Mouse (Mus musculus) embryonic stem cell, embryonic (primary cell): ENCODE measurements around the gene Adat1.

Experiments
- CTCF ChIA-PET, 4 experiments: fragments of 300-600 bp in 2 of 4; fragments of 350-600 bp in 2 of 4; sonication (Branson Sonifier 250); formaldehyde crosslinking; loops; one replicate each; lab custom pipeline; 2022; ENCODE audit warnings: inconsistent platforms in 2 of 4; lab: Charles Lee
- POLR2A ChIA-PET, 4 experiments: fragments of 300-600 bp in 2 of 4; fragments of 350-600 bp in 2 of 4; sonication (Branson Sonifier 250); formaldehyde crosslinking; loops; one replicate each; lab custom pipeline; 2022; ENCODE audit warnings: antibody characterized with exemption in 4 of 4, inconsistent platforms in 1 of 4; lab: Charles Lee

The Adat1 gene

DNA sequence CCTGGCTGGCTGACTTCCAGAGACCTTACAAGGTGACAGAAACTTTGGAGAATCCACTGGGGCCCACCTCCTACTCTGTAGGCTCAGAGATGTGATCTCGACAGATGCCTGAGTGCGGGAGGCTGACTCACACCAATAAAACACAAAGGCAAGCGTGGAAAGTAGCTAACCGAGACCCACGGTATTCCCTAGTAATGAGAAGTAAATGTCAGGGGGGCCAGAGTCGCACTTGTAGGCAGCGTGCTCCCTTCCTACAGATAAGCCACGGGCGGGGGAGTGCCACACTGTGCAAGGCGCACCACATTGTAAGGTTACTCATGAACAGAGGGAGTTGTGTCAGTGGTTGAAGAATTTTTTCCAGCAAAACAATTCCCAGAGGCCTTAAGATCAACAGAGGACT, 7.6 kb downstream of the Adat1 start:
- CTCF ChIA-PET = no interaction called here

DNA sequence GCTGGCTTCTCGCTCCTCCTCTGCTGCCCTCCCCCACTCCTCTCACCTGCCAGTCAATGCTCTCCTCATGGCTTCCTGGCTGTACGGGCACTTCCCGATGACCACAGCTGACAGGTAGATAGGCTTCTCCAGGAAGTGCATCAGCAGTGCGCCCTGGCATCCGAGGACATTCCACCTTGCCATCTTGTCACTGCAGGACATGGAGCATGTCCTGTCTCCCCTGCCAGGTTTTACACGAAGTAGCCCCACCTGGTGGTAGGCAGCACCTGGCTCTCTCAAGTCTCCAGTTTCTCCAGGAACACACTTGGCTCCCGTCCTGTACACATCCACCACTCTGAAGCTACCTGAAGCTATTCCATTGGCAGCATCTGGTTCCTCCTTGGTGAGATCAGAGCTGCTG, 10.0 kb downstream of the Adat1 start:
- POLR2A ChIA-PET = interaction anchor here (0.6 to 10.6 kb wide), 6 partner anchors 8 to 48 kb away, joined by 3 to 112 read pairs (median 4); partner anchors contain the start of genes Adat1 (in 1 of the 4), Gabarapl2 (in 1 of the 4) and Tmem231 (in 1 of the 4)
- CTCF ChIA-PET = interaction anchor here (0.5 to 1.2 kb wide), 7 partner anchors 10 to 302 kb away, joined by 3 to 16 read pairs (median 3); partner anchors contain the start of gene Adat1 (in 1 of the 4)

More for the DNA sequence above, 7.6 kb downstream of the Adat1 start:
- POLR2A ChIA-PET = interaction anchor here in 1 of 4 experiments (1.3 to 10.6 kb wide), 2 partner anchors 12 to 20 kb away, joined by 3 to 112 read pairs; no protein-coding TSS in a partner anchor

- CTCF ChIA-PET = interaction anchor here in 2 of 4 experiments (0.7 to 1.3 kb wide), 6 partner anchors 9 to 55 kb away, joined by 3 to 4 read pairs (median 3); partner anchors contain the start of gene Tmem231 (in 1 of the 2)
- POLR2A ChIA-PET = interaction anchor here (0.6 to 10.6 kb wide), 15 partner anchors 10 to 349 kb away, joined by 3 to 112 read pairs (median 4); partner anchors contain the start of genes Adat1 (in 1 of the 4), Gabarapl2 (in 1 of the 4) and Tmem231 (in 1 of the 4)
Measured at GRCm38 (mm10) chr8:111978147-111978546, 14.0 kb downstream of the Adat1 start.

DNA sequence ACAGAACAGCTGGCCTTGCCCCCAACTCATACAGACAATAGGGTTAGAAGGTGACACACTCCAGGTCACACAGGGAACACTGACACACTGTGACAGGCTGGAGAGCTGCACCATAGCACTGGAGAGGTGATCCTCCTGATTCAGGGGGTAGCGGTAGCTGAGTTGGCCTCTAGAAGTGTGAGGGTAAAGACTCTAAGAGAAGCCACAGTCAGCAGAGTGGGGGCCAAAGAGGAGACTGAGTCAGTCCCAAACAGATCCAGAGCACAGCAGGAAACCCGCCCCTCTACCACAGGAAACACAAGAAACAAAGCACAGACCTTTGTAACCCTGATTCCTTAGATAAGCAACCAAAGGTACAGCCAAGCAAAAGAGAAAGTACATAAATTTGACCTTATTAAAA, 15.8 kb downstream of the Adat1 start:
- ChIA-PET POLR2A (interaction anchor here in 3 of 4 experiments (0.6 to 10.6 kb wide), 9 partner anchors 11 to 154 kb away, joined by 3 to 112 read pairs (median 5); partner anchors contain the start of genes Gabarapl2 (in 3 of the 3) and Adat1 (in 1 of the 3)), CTCF (interaction anchor here in 1 of 4 experiments (0.7 to 1.2 kb wide), 2 partner anchors 53 to 57 kb away, joined by 3 to 5 read pairs; no protein-coding TSS in a partner anchor)

DNA sequence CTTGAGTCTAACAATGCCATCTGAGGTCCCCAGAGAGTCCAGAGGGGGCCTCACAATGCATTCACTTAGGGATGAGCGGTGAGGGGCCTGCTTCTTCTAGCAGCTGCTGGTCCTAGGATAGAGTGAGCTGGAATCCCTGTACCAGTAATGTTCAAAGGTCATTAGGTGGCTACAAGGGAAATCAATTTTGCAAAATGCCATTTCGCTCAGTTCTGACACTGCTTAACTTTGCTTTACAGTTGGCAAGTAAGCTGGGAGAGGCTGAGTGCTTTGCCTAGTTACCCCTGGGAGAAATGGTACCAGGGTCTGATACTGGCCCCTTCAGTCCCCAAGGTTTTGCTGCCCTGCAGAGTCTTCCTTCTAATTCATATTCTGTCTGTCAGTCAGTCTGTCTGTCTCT, 16.4 kb downstream of the Adat1 start:
- ChIA-PET POLR2A (interaction anchor here (0.6 to 10.6 kb wide), 11 partner anchors 11 to 41 kb away, joined by 3 to 112 read pairs (median 4); partner anchors contain the start of genes Gabarapl2 (in 3 of the 4) and Adat1 (in 1 of the 4)), CTCF (interaction anchor here in 1 of 4 experiments (0.7 to 1.2 kb wide), 2 partner anchors 53 to 56 kb away, joined by 3 to 5 read pairs; no protein-coding TSS in a partner anchor)

- ChIA-PET POLR2A (interaction anchor here in 2 of 4 experiments (0.8 to 3.4 kb wide), 6 partner anchors 9 to 42 kb away, joined by 3 to 14 read pairs (median 4); partner anchors contain the start of gene Gabarapl2 (in 1 of the 2)), CTCF (interaction anchor here in 1 of 4 experiments (0.6 kb wide), 1 partner anchor 23 kb away, joined by 3 read pairs; no protein-coding TSS in a partner anchor)
Measured at GRCm38 (mm10) chr8:111974138-111974537, 18.0 kb downstream of the Adat1 start.

DNA sequence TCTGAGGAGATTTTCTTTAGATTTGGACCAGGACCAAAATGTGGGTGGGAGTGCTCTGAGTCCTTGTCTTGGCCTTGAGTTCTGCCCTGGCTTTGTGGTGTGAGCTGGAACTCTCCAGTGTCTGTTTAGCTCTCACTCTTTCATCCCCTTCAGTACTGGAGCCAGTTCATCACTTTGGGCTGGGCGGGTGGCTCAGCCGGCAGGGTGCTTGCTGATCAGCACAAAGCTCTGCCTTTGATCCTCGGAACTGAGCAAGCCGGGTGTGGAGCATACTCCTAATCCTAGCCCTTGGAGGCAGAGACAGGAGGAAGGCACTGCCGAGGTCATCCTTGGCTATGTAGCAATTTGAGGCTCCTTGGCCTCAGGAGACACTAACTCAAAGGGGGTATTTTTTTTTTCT, 23.1 kb downstream of the Adat1 start:
- CTCF ChIA-PET = interaction anchor here (0.6 to 1.4 kb wide), 10 partner anchors 9 to 433 kb away, joined by 3 to 12 read pairs (median 3); partner anchors contain the start of gene Znrf1 (in 1 of the 4)
- POLR2A ChIA-PET = interaction anchor here (0.7 to 9.4 kb wide), 29 partner anchors 8 to 447 kb away, joined by 3 to 112 read pairs (median 5); partner anchors contain the start of genes Gabarapl2 (in 2 of the 4), Tmem231 (in 2 of the 4), Adat1 (in 1 of the 4) and Kars (in 1 of the 4)

DNA sequence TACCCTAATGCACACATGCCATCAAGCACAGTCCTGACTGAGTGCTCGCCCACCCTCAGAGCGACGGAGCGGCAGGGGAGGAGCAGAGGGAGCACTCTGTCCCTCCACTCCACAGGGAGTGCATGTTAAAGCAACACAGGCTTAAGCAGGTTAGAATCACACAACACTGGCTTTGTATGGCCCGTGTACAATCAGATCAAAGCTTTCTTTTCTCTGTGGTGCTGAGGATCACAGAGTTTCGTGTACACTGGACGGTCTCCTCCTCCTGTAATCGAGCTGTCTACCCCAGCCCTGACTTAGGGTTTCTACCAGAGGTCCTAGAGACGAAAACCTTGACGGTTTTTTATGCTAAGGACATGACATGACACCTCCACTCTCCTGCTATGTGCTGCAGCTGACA, 23.6 kb downstream of the Adat1 start:
- CTCF ChIA-PET = interaction anchor here in 3 of 4 experiments (0.6 to 1.4 kb wide), 5 partner anchors 14 to 433 kb away, joined by 3 to 5 read pairs (median 3); partner anchors contain the start of gene Znrf1 (in 1 of the 3)
- POLR2A ChIA-PET = interaction anchor here (0.7 to 9.4 kb wide), 34 partner anchors 8 to 447 kb away, joined by 3 to 112 read pairs (median 5); partner anchors contain the start of genes Gabarapl2 (in 2 of the 4), Tmem231 (in 2 of the 4), Adat1 (in 1 of the 4) and Kars (in 1 of the 4)

DNA sequence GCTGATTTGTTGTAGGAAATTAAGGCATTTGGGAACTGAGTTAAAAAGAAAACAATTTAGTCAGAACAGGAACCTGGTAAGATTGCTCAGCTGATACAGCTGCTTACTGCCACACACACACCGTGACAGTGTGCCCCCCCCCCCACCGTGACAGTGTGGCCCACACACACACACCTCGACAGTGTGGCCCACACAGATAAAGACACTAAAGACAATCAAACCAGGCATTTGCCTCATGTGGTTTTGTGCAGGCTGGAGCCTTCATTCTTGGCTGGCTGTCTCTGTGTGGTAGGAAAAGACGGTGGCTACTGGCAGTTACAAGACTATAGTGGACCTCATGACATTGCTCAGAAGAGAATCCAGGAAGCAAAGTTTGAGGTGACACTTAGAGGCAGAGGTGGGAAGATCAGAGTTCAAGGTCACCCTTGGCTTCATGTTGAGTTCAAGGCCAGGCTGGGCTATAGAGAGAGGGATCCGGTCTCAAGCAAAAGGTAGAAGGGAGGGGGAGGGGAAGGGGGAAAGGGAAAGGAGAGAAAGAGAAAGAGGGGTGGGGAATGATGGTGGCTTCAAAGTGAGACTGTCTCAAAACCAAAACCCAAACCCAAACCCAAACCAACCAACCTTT, 24.7 kb downstream of the Adat1 start:
- ChIA-PET CTCF (no interaction called here), POLR2A (interaction anchor here (0.7 to 9.4 kb wide), 23 partner anchors 9 to 115 kb away, joined by 3 to 112 read pairs (median 5); partner anchors contain the start of genes Adat1 (in 2 of the 4), Gabarapl2 (in 2 of the 4) and Tmem231 (in 2 of the 4))

DNA sequence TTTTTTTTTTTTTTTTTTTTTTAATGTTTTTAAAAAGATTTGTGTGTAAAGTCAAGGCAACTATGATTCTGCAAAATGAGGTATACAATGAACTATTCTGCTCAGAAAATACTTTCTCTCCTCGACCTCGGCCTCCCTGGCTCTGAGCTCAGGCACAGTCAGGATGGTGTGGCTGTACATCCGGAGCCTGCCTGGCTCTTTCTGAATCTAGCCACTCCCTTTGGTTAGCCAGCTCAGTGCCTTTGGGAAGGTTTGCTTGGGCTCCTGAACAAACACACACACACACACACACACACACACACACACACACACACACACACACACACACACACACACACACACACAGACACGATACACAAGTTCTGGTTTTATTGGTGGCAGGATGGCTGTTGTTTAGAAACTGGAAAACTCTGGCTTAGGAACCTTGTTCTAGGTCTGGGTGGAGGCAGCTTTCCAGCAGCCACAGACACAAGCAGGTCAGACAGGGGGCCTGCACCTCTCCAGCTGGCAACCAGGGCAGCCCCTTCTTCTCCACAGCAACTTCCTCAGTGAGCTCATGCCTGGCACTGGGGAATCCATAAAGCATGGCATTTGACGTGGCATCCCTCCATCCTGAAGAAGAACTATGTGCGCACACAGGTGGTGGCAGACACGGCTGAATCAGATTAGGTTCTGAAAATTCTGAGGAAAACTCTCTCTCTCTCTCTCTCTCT, 27.1 kb downstream of the Adat1 start:
- CTCF ChIA-PET = interaction anchor here (0.6 to 1.1 kb wide), 18 partner anchors 21 to 1882 kb away, joined by 3 to 25 read pairs (median 4); partner anchors contain the start of gene Rfwd3 (in 1 of the 4)
- POLR2A ChIA-PET = interaction anchor here (0.5 to 9.4 kb wide), 66 partner anchors 8 to 665 kb away, joined by 3 to 112 read pairs (median 4); partner anchors contain the start of genes Gabarapl2 (in 3 of the 4), Tmem231 (in 3 of the 4), Adat1 (in 1 of the 4) and Chst5 (in 1 of the 4)

GRCm38 (mm10) chr8:111964351-111964750, 27.8 kb downstream of the Adat1 start:
- CTCF ChIA-PET = interaction anchor here (0.6 to 1.1 kb wide), 10 partner anchors 21 to 584 kb away, joined by 3 to 25 read pairs (median 4); no protein-coding TSS in a partner anchor
- POLR2A ChIA-PET = interaction anchor here (0.5 to 9.4 kb wide), 59 partner anchors 8 to 700 kb away, joined by 3 to 112 read pairs (median 4); partner anchors contain the start of genes Gabarapl2 (in 3 of the 4), Tmem231 (in 3 of the 4), Adat1 (in 1 of the 4) and Chst5 (in 1 of the 4)

DNA sequence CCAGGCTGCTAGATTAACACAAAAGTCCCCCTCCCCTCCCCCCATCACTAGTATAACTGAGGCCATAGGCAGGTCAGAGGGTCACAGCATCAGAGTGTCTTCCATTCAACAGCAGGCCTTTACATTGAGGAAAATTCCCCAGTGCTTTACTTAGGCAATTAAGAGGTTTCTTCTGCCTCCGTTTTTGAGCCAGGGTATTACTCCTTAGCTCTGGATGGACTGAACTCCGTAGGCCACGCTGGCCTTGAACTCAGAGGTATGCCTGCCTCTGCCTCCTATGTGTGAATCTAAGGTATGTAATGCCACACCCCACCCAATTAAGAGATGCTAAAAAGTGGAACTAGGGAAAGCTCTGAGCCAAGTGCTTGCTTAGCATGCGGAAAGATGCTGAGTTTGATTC, 28.6 kb downstream of the Adat1 start:
- ChIA-PET POLR2A (interaction anchor here (0.6 to 9.4 kb wide), 38 partner anchors 8 to 699 kb away, joined by 3 to 112 read pairs (median 5); partner anchors contain the start of genes Gabarapl2 (in 3 of the 4), Adat1 (in 1 of the 4), Rfwd3 (in 1 of the 4) and Tmem231 (in 1 of the 4)), CTCF (no interaction called here)

GRCm38 (mm10) chr8:111963091-111963490, 29.0 kb downstream of the Adat1 start:
- ChIA-PET POLR2A (interaction anchor here (0.6 to 9.4 kb wide), 33 partner anchors 8 to 257 kb away, joined by 3 to 112 read pairs (median 5); partner anchors contain the start of genes Gabarapl2 (in 3 of the 4) and Adat1 (in 1 of the 4)), CTCF (interaction anchor here in 1 of 4 experiments (0.6 kb wide), 1 partner anchor 981 kb away, joined by 8 read pairs; no protein-coding TSS in a partner anchor)

GRCm38 (mm10) chr8:111962589-111962988, 29.5 kb downstream of the Adat1 start:
- CTCF ChIA-PET = interaction anchor here in 1 of 4 experiments (0.6 kb wide), 1 partner anchor 982 kb away, joined by 8 read pairs; no protein-coding TSS in a partner anchor
- POLR2A ChIA-PET = interaction anchor here (0.5 to 9.4 kb wide), 27 partner anchors 8 to 258 kb away, joined by 3 to 112 read pairs (median 5); partner anchors contain the start of genes Gabarapl2 (in 2 of the 4) and Adat1 (in 1 of the 4)

GRCm38 (mm10) chr8:111961330-111961729, 30.8 kb downstream of the Adat1 start:
- ChIA-PET CTCF (no interaction called here), POLR2A (interaction anchor here (1.0 to 9.4 kb wide), 12 partner anchors 8 to 29 kb away, joined by 3 to 112 read pairs (median 6); partner anchors contain the start of gene Gabarapl2 (in 2 of the 4))

- ChIA-PET CTCF (no interaction called here), POLR2A (interaction anchor here (0.5 to 9.4 kb wide), 14 partner anchors 8 to 319 kb away, joined by 3 to 112 read pairs (median 6); partner anchors contain the start of genes Gabarapl2 (in 2 of the 4) and Tmem231 (in 1 of the 4))
Measured at GRCm38 (mm10) chr8:111960591-111961321, 31.3 kb downstream of the Adat1 start.
